Mouse (Mus musculus) cerebral cortex, adult 2 months (tissue): ENCODE measurements around the gene Plekhj1.

Experiments used
- WGBS: fragments of 180-500 bp; shearing (Covaris S2); methylation state at CpG from one replicate; pipeline ENCODE4 v1.1.7; 2018; 5-methylcytosine and 5-hydroxymethylcytosine counted together

Gene Plekhj1

GRCm38 (mm10) chr10:80777123-80777522 is 21.3 kb downstream of the Plekhj1 start:
- 72% methylated on average over 5 of the region's 5 CpGs for WGBS

GRCm38 (mm10) chr10:80776358-80776869 is 22.0 kb downstream of the Plekhj1 start:
- WGBS, result 80% methylated on average over 6 of the region's 6 CpGs

- 68% methylated on average over 4 of the region's 4 CpGs for WGBS
Measured at GRCm38 (mm10) chr10:80775731-80776130, 22.7 kb downstream of the Plekhj1 start.

GRCm38 (mm10) chr10:80774981-80775380 is 23.4 kb downstream of the Plekhj1 start:
- 54% methylated on average over 4 of the region's 4 CpGs for WGBS

GRCm38 (mm10) chr10:80774549-80774948 is 23.9 kb downstream of the Plekhj1 start:
- WGBS, result 16% methylated on average over 2 of the region's 2 CpGs

- 66% methylated on average over 5 of the region's 5 CpGs for WGBS
Measured at GRCm38 (mm10) chr10:80773816-80774215, 24.6 kb downstream of the Plekhj1 start.

GRCm38 (mm10) chr10:80768365-80768764 is 30.1 kb downstream of the Plekhj1 start:
- WGBS, result 73% methylated on average over 6 of the region's 6 CpGs

- 48% methylated on average over 10 of the region's 10 CpGs for WGBS
Measured at GRCm38 (mm10) chr10:80766161-80766815, 32.1 kb downstream of the Plekhj1 start.

- WGBS, result 44% methylated on average over 2 of the region's 2 CpGs
Measured at GRCm38 (mm10) chr10:80765746-80766145, 32.7 kb downstream of the Plekhj1 start.

GRCm38 (mm10) chr10:80763502-80763901 is 34.9 kb downstream of the Plekhj1 start:
- 97% methylated on average over 2 of the region's 2 CpGs for WGBS

- WGBS, result 65% methylated on average over 3 of the region's 3 CpGs
Measured at GRCm38 (mm10) chr10:80761821-80762220, 36.6 kb downstream of the Plekhj1 start.

- WGBS, result 73% methylated on average over 4 of the region's 4 CpGs
Measured at GRCm38 (mm10) chr10:80760596-80761524, 37.6 kb downstream of the Plekhj1 start.

GRCm38 (mm10) chr10:80758651-80759050 is 39.8 kb downstream of the Plekhj1 start:
- 42% methylated on average over 7 of the region's 7 CpGs for WGBS

GRCm38 (mm10) chr10:80757717-80758116 is 40.7 kb downstream of the Plekhj1 start:
- WGBS, result 26% methylated on average over 5 of the region's 5 CpGs

GRCm38 (mm10) chr10:80756967-80757366 is 41.5 kb downstream of the Plekhj1 start:
- 17% methylated on average over 4 of the region's 4 CpGs for WGBS

GRCm38 (mm10) chr10:80756509-80756908 is 41.9 kb downstream of the Plekhj1 start:
- 21% methylated on average over 2 of the region's 2 CpGs for WGBS

- 16% methylated on average over 3 of the region's 3 CpGs for WGBS
Measured at GRCm38 (mm10) chr10:80756099-80756498, 42.3 kb downstream of the Plekhj1 start.

GRCm38 (mm10) chr10:80755291-80756015 is 43.0 kb downstream of the Plekhj1 start:
- WGBS, result under 1% methylated on average over 72 of the region's 75 CpGs

GRCm38 (mm10) chr10:80754594-80755290 is 43.7 kb downstream of the Plekhj1 start, which contains the start of gene Dot1l:
Dot1l (plus strand) TSS chr10:80755206.
- WGBS, result 2% methylated on average over 49 of the region's 57 CpGs

- WGBS, result 6% methylated on average over 6 of the region's 6 CpGs
Measured at GRCm38 (mm10) chr10:80752079-80752625, 46.3 kb downstream of the Plekhj1 start.
